Mouse (Mus musculus) midbrain, embryonic 10.5 days (tissue): Measurements from ENCODE around the gene Nsun5. TPM values are rescaled to one million over a fixed set of nuclear protein-coding genes. Genes with fewer than 3 reads are reported as not detected.

ENCODE experiments used
- DNase-seq: peaks from one replicate; pipeline ENCODE4 v3.0.0-alpha.2; 2017; ENCODE audit warnings: low spot score
- H3K27ac ChIP-seq: fragments of 300-500 bp; sonication (generic); replicated peaks from 2 replicates; pipeline ENCODE4 v1.5.1; 2016; ENCODE audit warnings: mild to moderate bottlenecking
- H3K27me3 ChIP-seq: fragments of 300-500 bp; sonication (generic); 2 replicates; pipeline ENCODE4 v1.6.1; 2016; ENCODE audit warnings: low read depth, mild to moderate bottlenecking; ENCODE audit not compliant: poor library complexity, severe bottlenecking
- H3K36me3 ChIP-seq: fragments of 300-500 bp; sonication (generic); 2 replicates; pipeline ENCODE4 v1.6.1; 2016; ENCODE audit warnings: mild to moderate bottlenecking, moderate library complexity
- H3K4me1 ChIP-seq: fragments of 300-500 bp; sonication (generic); 2 replicates; pipeline ENCODE4 v1.6.1; 2016
- H3K4me3 ChIP-seq: fragments of 300-500 bp; sonication (generic); 2 replicates; pipeline ENCODE4 v1.5.1; 2016; ENCODE audit warnings: mild to moderate bottlenecking, moderate library complexity
- H3K9me3 ChIP-seq: fragments of 300-500 bp; sonication (generic); replicated peaks from 2 replicates; pipeline ENCODE4 v1.6.1; 2016; ENCODE audit warnings: mild to moderate bottlenecking
- WGBS: fragments of 180-500 bp; shearing (Covaris S2); methylation state at CpG from one replicate; pipeline ENCODE4 v1.1.7; 2016; 5-methylcytosine and 5-hydroxymethylcytosine counted together
- polyA plus RNA-seq: library from polyadenylated mRNA; unstranded; fragments of >200 nt; fragmentation: Nextera tagmentation; extraction: Ambion mirVana; gene quantifications from 2 replicates; pipeline ENCODE4 v1.2.1, GENCODE M21; 2016

The Nsun5 gene
- polyA plus RNA-seq, 1 experiment from 2014 or later: 45.2 TPM

- Histone ChIP-seq H3K9me3 (no peaks in the 10 kb centered on the region), H3K4me3 (no peak overlapping the region), H3K36me3 (peaks cover 100% of the 10 kb centered on the region), H3K27ac (no peak overlapping the region), H3K27me3 (no peaks in the 10 kb centered on the region), H3K4me1 (no peaks in the 10 kb centered on the region)
- WGBS: 93% methylated on average over 10 of the region's 10 CpGs
- DNase-seq: no peak
Observed at GRCm38 (mm10) chr5:135381356-135381925, 11.7 kb downstream of the Nsun5 start.

GRCm38 (mm10) chr5:135382746-135383145 is 13.0 kb downstream of the Nsun5 start:
- no peak overlapping the region for H3K4me3 ChIP-seq
- H3K36me3 ChIP-seq: peaks cover 100% of the 10 kb centered on the region
- 94% methylated on average over 7 of the region's 7 CpGs for WGBS
- no peaks in the 10 kb centered on the region for H3K27me3 ChIP-seq
- H3K9me3 ChIP-seq: no peaks in the 10 kb centered on the region
- no peaks in the 10 kb centered on the region for H3K4me1 ChIP-seq
- H3K27ac ChIP-seq: no peak overlapping the region
- no peak for DNase-seq

GRCm38 (mm10) chr5:135383771-135384170 is 14.0 kb downstream of the Nsun5 start:
- DNase-seq: no peak
- H3K9me3 ChIP-seq: no peaks in the 10 kb centered on the region
- no peaks in the 10 kb centered on the region for H3K27me3 ChIP-seq
- peaks cover 100% of the 10 kb centered on the region for H3K36me3 ChIP-seq
- WGBS: 90% methylated on average over 10 of the region's 10 CpGs
- no peak overlapping the region for H3K27ac ChIP-seq
- H3K4me1 ChIP-seq: no peaks in the 10 kb centered on the region
- H3K4me3 ChIP-seq: no peak overlapping the region

GRCm38 (mm10) chr5:135394004-135394823 is 24.5 kb downstream of the Nsun5 start, which contains the start of gene Pom121:
Pom121 (minus strand) TSS chr5:135394546.
- peak; percentile 85 for DNase-seq
- peaks cover 36% of the 10 kb centered on the region for H3K36me3 ChIP-seq
- H3K27ac ChIP-seq: peak within 1 kb of the TSS; percentile 97
- H3K9me3 ChIP-seq: no peaks in the 10 kb centered on the region
- WGBS: under 1% methylated on average over 106 of the region's 110 CpGs
- H3K4me3 ChIP-seq: peak within 1 kb of the TSS; percentile 69
- peaks cover 22% of the 10 kb centered on the region for H3K4me1 ChIP-seq
- no peaks in the 10 kb centered on the region for H3K27me3 ChIP-seq

- peak; percentile 35 for DNase-seq
- 54% methylated on average over 5 of the region's 5 CpGs for WGBS
- H3K27me3 ChIP-seq: no peaks in the 10 kb centered on the region
- peaks cover 22% of the 10 kb centered on the region for H3K4me1 ChIP-seq
- H3K27ac ChIP-seq: no peak overlapping the region
- H3K9me3 ChIP-seq: no peaks in the 10 kb centered on the region
- no peak overlapping the region for H3K4me3 ChIP-seq
- H3K36me3 ChIP-seq: peaks cover 20% of the 10 kb centered on the region
Observed at GRCm38 (mm10) chr5:135395826-135396225, 26.1 kb downstream of the Nsun5 start.

DNA sequence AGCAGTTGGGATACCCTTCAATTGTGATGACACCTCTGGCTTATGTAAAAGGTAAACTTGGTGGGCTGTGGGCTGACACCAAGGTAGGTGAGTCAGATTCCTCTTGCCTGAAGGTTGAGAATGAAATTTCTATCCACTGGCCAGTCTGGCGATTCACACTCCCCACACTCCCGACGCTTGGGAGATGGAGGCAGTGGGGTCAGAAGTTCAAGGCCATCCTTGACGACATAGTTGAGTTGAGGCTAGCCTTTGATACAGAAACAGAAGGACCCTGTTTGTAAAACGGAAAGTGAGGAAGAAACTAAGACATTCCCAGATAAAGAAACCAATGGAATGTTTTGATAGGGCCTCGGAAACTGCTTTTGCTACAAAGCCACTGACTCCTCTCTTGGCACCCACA is 29.6 kb downstream of the Nsun5 start:
- no peak for DNase-seq
- Histone ChIP-seq H3K4me3 (no peak overlapping the region), H3K9me3 (no peaks in the 10 kb centered on the region), H3K36me3 (no peaks in the 10 kb centered on the region), H3K27me3 (peaks cover 2% of the 10 kb centered on the region; the same call in 1 of the 2 replicates), H3K27ac (no peak overlapping the region), H3K4me1 (peaks cover 7% of the 10 kb centered on the region)
- WGBS: 72% methylated on average over 6 of the region's 6 CpGs

DNA sequence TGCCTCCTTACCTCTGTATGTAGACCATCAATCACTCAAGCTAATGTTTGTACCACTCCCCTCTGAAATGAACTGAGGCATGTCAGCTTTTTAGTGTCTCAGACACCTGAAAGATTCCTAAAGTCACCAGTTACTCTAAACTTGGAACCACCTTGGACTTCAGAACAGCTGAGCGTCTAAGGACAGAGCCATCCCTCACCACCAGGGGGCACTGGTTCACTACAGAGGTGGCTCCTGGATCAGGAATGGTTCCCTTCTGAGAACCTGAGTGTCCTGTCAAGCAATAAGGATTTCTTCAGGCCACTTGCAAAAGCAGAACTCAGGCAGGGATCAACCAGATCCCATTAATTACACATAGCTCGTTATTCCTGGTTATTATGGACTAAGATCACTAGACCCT is 30.5 kb downstream of the Nsun5 start:
- no peaks in the 10 kb centered on the region for H3K36me3 ChIP-seq
- 12% methylated on average over 2 of the region's 2 CpGs for WGBS
- no peak overlapping the region for H3K4me3 ChIP-seq
- peaks cover 3% of the 10 kb centered on the region; the same call in 1 of the 2 replicates for H3K4me1 ChIP-seq
- peaks cover 3% of the 10 kb centered on the region; the same call in 1 of the 2 replicates for H3K27me3 ChIP-seq
- H3K27ac ChIP-seq: no peak overlapping the region
- no peaks in the 10 kb centered on the region for H3K9me3 ChIP-seq
- DNase-seq: peak; percentile 75

GRCm38 (mm10) chr5:135404623-135405022 is 34.9 kb downstream of the Nsun5 start:
- WGBS: 42% methylated on average over 20 of the region's 20 CpGs

DNA sequence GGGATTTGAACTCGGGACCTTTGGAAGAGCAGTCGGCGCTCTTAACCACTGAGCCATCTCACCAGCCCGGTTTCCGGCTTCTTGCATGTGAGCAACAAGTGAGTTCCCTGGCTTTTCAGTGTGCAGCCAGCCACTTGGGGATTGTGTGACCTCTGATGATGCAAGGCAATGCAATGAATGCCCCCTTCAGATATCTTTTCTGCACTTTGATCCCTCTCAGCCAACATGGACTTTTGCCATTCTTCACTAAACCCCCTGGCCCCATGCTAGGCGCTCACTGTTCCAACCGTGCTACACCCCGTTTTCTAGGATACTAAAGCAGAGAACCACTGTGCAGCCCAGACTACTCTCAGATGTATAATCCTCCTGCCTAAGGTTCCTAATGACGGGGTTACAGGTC is 35.7 kb downstream of the Nsun5 start:
- Histone ChIP-seq H3K9me3 (no peaks in the 10 kb centered on the region), H3K27ac (no peak overlapping the region), H3K27me3 (peaks cover 3% of the 10 kb centered on the region; the same call in 1 of the 2 replicates), H3K36me3 (peaks cover 14% of the 10 kb centered on the region), H3K4me3 (no peak overlapping the region), H3K4me1 (peaks cover 3% of the 10 kb centered on the region; the same call in 1 of the 2 replicates)
- DNase-seq: no peak
- WGBS: 87% methylated on average over 9 of the region's 9 CpGs

More at GRCm38 (mm10) chr5:135404623-135405022, 34.9 kb downstream of the Nsun5 start:
- Histone ChIP-seq H3K9me3 (no peaks in the 10 kb centered on the region), H3K27me3 (peaks cover 3% of the 10 kb centered on the region; the same call in 1 of the 2 replicates), H3K4me1 (peaks cover 3% of the 10 kb centered on the region; the same call in 1 of the 2 replicates), H3K36me3 (peaks cover 6% of the 10 kb centered on the region), H3K27ac (no peak overlapping the region), H3K4me3 (no peak overlapping the region)
- DNase-seq: peak; percentile 58

- Histone ChIP-seq H3K27me3 (peaks cover 3% of the 10 kb centered on the region; the same call in 1 of the 2 replicates), H3K4me1 (peaks cover 3% of the 10 kb centered on the region; the same call in 1 of the 2 replicates), H3K9me3 (no peaks in the 10 kb centered on the region), H3K27ac (no peak overlapping the region), H3K4me3 (no peak overlapping the region), H3K36me3 (peaks cover 38% of the 10 kb centered on the region)
- WGBS: 87% methylated on average over 4 of the region's 4 CpGs
- DNase-seq: no peak
Observed at GRCm38 (mm10) chr5:135408114-135408513, 38.4 kb downstream of the Nsun5 start.

DNA sequence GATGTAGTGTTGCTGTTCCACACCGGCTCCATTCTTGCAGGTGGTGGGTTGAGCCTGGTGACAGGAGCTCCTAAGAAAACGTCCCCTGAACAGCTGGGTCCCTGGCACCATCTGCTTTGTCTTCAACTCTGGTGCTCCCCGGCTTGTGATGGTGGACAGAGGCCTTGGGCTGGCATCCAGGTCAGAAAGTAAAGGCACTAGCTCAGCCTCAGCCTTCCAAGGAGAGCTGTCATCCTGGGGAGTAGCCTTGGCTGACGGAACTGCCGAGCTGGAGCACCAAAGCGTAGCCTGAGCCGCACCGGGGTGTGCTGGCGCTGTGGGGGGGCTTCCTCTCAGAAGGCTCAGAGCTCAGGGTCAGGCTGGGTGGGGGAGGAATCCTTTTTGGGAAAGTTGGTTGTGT is 40.5 kb downstream of the Nsun5 start:
- H3K27me3 ChIP-seq: no peaks in the 10 kb centered on the region
- DNase-seq: no peak
- no peak overlapping the region for H3K4me3 ChIP-seq
- H3K9me3 ChIP-seq: no peaks in the 10 kb centered on the region
- H3K36me3 ChIP-seq: peaks cover 59% of the 10 kb centered on the region
- H3K27ac ChIP-seq: no peak overlapping the region
- no peaks in the 10 kb centered on the region for H3K4me1 ChIP-seq
- WGBS: 92% methylated on average over 9 of the region's 9 CpGs
